Mouse (Mus musculus) embryonic facial prominence, embryonic 11.5 days (tissue): ENCODE data around the gene Gm45062. TPM values are rescaled to one million over a fixed set of nuclear protein-coding genes. Genes with fewer than 3 reads are reported as not detected.
"Not testable (repeated sequence)": the region's sequence is repeated elsewhere in the genome, so short reads cannot be mapped to it uniquely, and the experiment has no call there.

Source experiments
- ATAC-seq: fragments of 200-750 bp; cut with Nextera tagmentation; replicated peaks from 2 replicates; pipeline ENCODE4 v1.8.0; 2017; ENCODE audit warnings: low read depth; ENCODE audit not compliant: insufficient number of reproducible peaks, low FRiP score, low TSS enrichment
- DNase-seq: peaks from one replicate; pipeline ENCODE4 v3.0.0-alpha.2; 2015; ENCODE audit warnings: low spot score
- H3K27ac ChIP-seq: fragments of 300-500 bp; sonication (generic); replicated peaks from 2 replicates; pipeline ENCODE4 v1.5.1; 2014; ENCODE audit warnings: mild to moderate bottlenecking, low read depth, low read length, control low read depth
- H3K27me3 ChIP-seq: fragments of 300-500 bp; sonication (generic); 2 replicates; pipeline ENCODE4 v1.6.1; 2014; ENCODE audit warnings: mild to moderate bottlenecking, low read length, moderate library complexity, mixed read lengths; ENCODE audit not compliant: control insufficient read depth, insufficient read depth
- H3K36me3 ChIP-seq: fragments of 300-500 bp; sonication (generic); replicated peaks from 2 replicates; pipeline ENCODE4 v1.6.1; 2014; ENCODE audit warnings: low read depth, mild to moderate bottlenecking, low read length, moderate library complexity, mixed read lengths; ENCODE audit not compliant: control insufficient read depth, insufficient read depth
- H3K4me1 ChIP-seq: fragments of 300-500 bp; sonication (generic); 2 replicates; pipeline ENCODE4 v1.6.1; 2014; ENCODE audit warnings: low read length, mixed read lengths; ENCODE audit not compliant: control insufficient read depth, insufficient read depth
- H3K4me2 ChIP-seq: fragments of 300-500 bp; sonication (generic); 2 replicates; pipeline ENCODE4 v1.6.1; 2014; ENCODE audit warnings: low read depth, mild to moderate bottlenecking, control low read depth, low read length, moderate library complexity
- H3K4me3 ChIP-seq: fragments of 300-500 bp; sonication (generic); 2 replicates; pipeline ENCODE4 v1.5.1; 2014; ENCODE audit warnings: low read depth, low read length, control low read depth
- H3K9ac ChIP-seq: fragments of 300-500 bp; sonication (generic); replicated peaks from 2 replicates; pipeline ENCODE4 v1.6.1; 2014; ENCODE audit warnings: mild to moderate bottlenecking, control low read depth, low read length
- H3K9me3 ChIP-seq: fragments of 300-500 bp; sonication (generic); replicated peaks from 2 replicates; pipeline ENCODE4 v1.6.1; 2016; ENCODE audit warnings: mild to moderate bottlenecking, low read length, inconsistent platforms, mixed read lengths; ENCODE audit not compliant: control insufficient read depth
- WGBS: fragments of 180-500 bp; shearing (Covaris S2); extraction: QIAGEN DNeasy Blood & Tissue Kit; methylation state at CpG from one replicate; pipeline ENCODE4 v1.1.7; 2014; 5-methylcytosine and 5-hydroxymethylcytosine counted together
- polyA plus RNA-seq: library from polyadenylated mRNA; unstranded; fragments of >200 nt; fragmentation: Nextera tagmentation; extraction: Ambion mirVana; gene quantifications from 2 replicates; pipeline ENCODE4 v1.2.1, GENCODE M21; 2014

Gene Gm45062
- polyA plus RNA-seq, 1 experiment from 2014 or later: 14.3 TPM

- Histone ChIP-seq H3K9ac (no peak overlapping the region), H3K27me3 (no peaks in the 10 kb centered on the region), H3K27ac (no peak overlapping the region), H3K36me3 (no peaks in the 10 kb centered on the region), H3K4me2 (no peak overlapping the region), H3K9me3 (no peaks in the 10 kb centered on the region), H3K4me1 (no peaks in the 10 kb centered on the region), H3K4me3 (no peak overlapping the region)
- WGBS: 79% methylated on average over 4 of the region's 4 CpGs
- no peak for ATAC-seq
- peak; percentile 38 for DNase-seq
These were observed 35.0 kb downstream of the Gm45062 start for GRCm38 (mm10) chr6:8294048-8294784.

- no peak overlapping the region for H3K27ac ChIP-seq
- DNase-seq (no peak), ATAC-seq (no peak)
- H3K4me3 ChIP-seq: no peak overlapping the region
- no peak overlapping the region for H3K9ac ChIP-seq
- H3K9me3 ChIP-seq: no peaks in the 10 kb centered on the region
- no peaks in the 10 kb centered on the region for H3K4me1 ChIP-seq
- H3K4me2 ChIP-seq: no peak overlapping the region
- no peaks in the 10 kb centered on the region for H3K36me3 ChIP-seq
- WGBS: 90% methylated on average over 6 of the region's 6 CpGs
- H3K27me3 ChIP-seq: no peaks in the 10 kb centered on the region
These were observed 40.0 kb downstream of the Gm45062 start for GRCm38 (mm10) chr6:8299066-8299863.

GRCm38 (mm10) chr6:8307878-8308775 is 48.9 kb downstream of the Gm45062 start:
- Histone ChIP-seq H3K9ac (no peak overlapping the region), H3K36me3 (no peaks in the 10 kb centered on the region), H3K9me3 (no peaks in the 10 kb centered on the region), H3K27me3 (no peaks in the 10 kb centered on the region), H3K4me3 (no peak overlapping the region), H3K27ac (no peak overlapping the region), H3K4me1 (no peaks in the 10 kb centered on the region), H3K4me2 (no peak overlapping the region)
- ATAC-seq (no peak), DNase-seq (no peak)
- 88% methylated on average over 6 of the region's 6 CpGs for WGBS

- 91% methylated on average over 2 of the region's 2 CpGs for WGBS
- H3K36me3 ChIP-seq: no peaks in the 10 kb centered on the region
- no peak overlapping the region for H3K4me2 ChIP-seq
- H3K9me3 ChIP-seq: no peaks in the 10 kb centered on the region
- no peak overlapping the region for H3K9ac ChIP-seq
- ATAC-seq: no peak
- H3K4me3 ChIP-seq: no peak overlapping the region
- H3K27me3 ChIP-seq: no peaks in the 10 kb centered on the region
- no peaks in the 10 kb centered on the region for H3K4me1 ChIP-seq
- no peak for DNase-seq
- no peak overlapping the region for H3K27ac ChIP-seq
These were observed 53.3 kb downstream of the Gm45062 start for GRCm38 (mm10) chr6:8312554-8312953.

GRCm38 (mm10) chr6:8316201-8316600 is 57.0 kb downstream of the Gm45062 start:
- no peaks in the 10 kb centered on the region for H3K36me3 ChIP-seq
- no peak overlapping the region for H3K4me2 ChIP-seq
- H3K27me3 ChIP-seq: no peaks in the 10 kb centered on the region
- H3K9me3 ChIP-seq: no peaks in the 10 kb centered on the region
- no peak overlapping the region for H3K27ac ChIP-seq
- H3K9ac ChIP-seq: no peak overlapping the region
- ATAC-seq (no peak), DNase-seq (no peak)
- H3K4me1 ChIP-seq: no peaks in the 10 kb centered on the region
- no peak overlapping the region for H3K4me3 ChIP-seq

- no peak overlapping the region for H3K9ac ChIP-seq
- WGBS: 89% methylated on average over 2 of the region's 2 CpGs
- no peaks in the 10 kb centered on the region for H3K27me3 ChIP-seq
- H3K4me1 ChIP-seq: no peaks in the 10 kb centered on the region
- no peaks in the 10 kb centered on the region for H3K9me3 ChIP-seq
- no peak overlapping the region for H3K4me2 ChIP-seq
- H3K36me3 ChIP-seq: no peaks in the 10 kb centered on the region
- DNase-seq (no peak), ATAC-seq (no peak)
- no peak overlapping the region for H3K27ac ChIP-seq
- H3K4me3 ChIP-seq: no peak overlapping the region
These were observed 60.3 kb downstream of the Gm45062 start for GRCm38 (mm10) chr6:8319591-8319990.

GRCm38 (mm10) chr6:8331496-8331895 is 72.2 kb downstream of the Gm45062 start:
- not testable (repeated sequence) for H3K27ac ChIP-seq, H3K27me3 ChIP-seq, H3K4me3 ChIP-seq, H3K9me3 ChIP-seq, DNase-seq, H3K4me2 ChIP-seq, H3K9ac ChIP-seq, H3K36me3 ChIP-seq, ATAC-seq, H3K4me1 ChIP-seq
- 89% methylated on average over 3 of the region's 3 CpGs for WGBS
